Mouse (Mus musculus) CD4-positive, CD25-positive, alpha-beta regulatory T cell, adult 2 months (primary cell): ENCODE measurements at regions not wholly inside any gene's neighbourhood (a gene's known extent, or its start where the extent isn't known, plus 50 kb on each side); places are given as distances from the start of the nearest gene placed in this dataset.

Experiments used
- DNase-seq: peaks from one replicate; pipeline ENCODE4 v3.0.0-alpha.2; 2012; ENCODE audit warnings: low read depth, low spot score

- no peak for DNase-seq
Measured at GRCm38 (mm10) chr5:53381492-53382199, 84.3 kb upstream of the Rbpj start.

- DNase-seq: no peak
Measured at GRCm38 (mm10) chr5:53384026-53384425, 81.9 kb upstream of the Rbpj start.

GRCm38 (mm10) chr5:53385513-53386148, 80.3 kb upstream of the Rbpj start:
- DNase-seq: no peak

- no peak for DNase-seq
Measured at GRCm38 (mm10) chr5:53393571-53393970, 72.4 kb upstream of the Rbpj start.

GRCm38 (mm10) chr5:53394560-53394959, 71.4 kb upstream of the Rbpj start:
- no peak for DNase-seq

- DNase-seq: no peak
Measured at GRCm38 (mm10) chr5:53398428-53399058, 67.4 kb upstream of the Rbpj start.

GRCm38 (mm10) chr5:53401093-53401492, 64.9 kb upstream of the Rbpj start:
- DNase-seq: peak; percentile 75

GRCm38 (mm10) chr5:53402022-53402421, 63.9 kb upstream of the Rbpj start:
- peak; percentile 52 for DNase-seq

- peak; percentile 71 for DNase-seq
Measured at GRCm38 (mm10) chr5:53402619-53403151, 63.3 kb upstream of the Rbpj start.

GRCm38 (mm10) chr5:53405929-53406328, 60.0 kb upstream of the Rbpj start:
- no peak for DNase-seq

GRCm38 (mm10) chr5:53407646-53408045, 58.3 kb upstream of the Rbpj start:
- DNase-seq: no peak

GRCm38 (mm10) chr5:53408235-53408634, 57.7 kb upstream of the Rbpj start:
- no peak for DNase-seq

GRCm38 (mm10) chr5:53409740-53410139, 56.2 kb upstream of the Rbpj start:
- peak; percentile 50 for DNase-seq

- DNase-seq: no peak
Measured at GRCm38 (mm10) chr5:53412391-53413075, 53.4 kb upstream of the Rbpj start.

- DNase-seq: peak; percentile 44
Measured at GRCm38 (mm10) chr5:53413677-53414076, 52.3 kb upstream of the Rbpj start.

GRCm38 (mm10) chr5:53415472-53415871, 50.5 kb upstream of the Rbpj start:
- DNase-seq: no peak
